8 mouse cellular contexts compared by ENCODE assay signal in the genomic region with DNA sequence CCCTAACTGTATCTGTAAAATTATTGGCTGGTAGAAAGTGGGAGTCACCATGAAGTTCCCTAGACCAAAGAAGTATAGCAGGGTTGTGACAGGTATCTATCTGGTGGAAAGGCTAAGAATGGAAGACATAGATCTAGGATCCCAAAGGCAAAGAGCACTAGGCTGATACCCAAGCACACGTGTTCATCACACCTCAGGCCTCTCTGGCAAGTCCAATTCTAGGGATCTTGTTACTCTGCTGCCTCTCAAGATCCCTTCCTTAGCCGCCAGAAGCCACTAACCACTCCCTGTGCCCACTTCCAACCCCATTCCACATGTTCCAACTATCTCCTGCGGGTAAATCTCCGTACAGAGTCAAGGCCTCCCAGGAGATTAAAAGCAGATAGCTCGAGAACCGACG. TPM values are rescaled to one million over a fixed set of nuclear protein-coding genes. Genes with fewer than 3 reads are reported as not detected.
DNase-seq lines count a peak whose midpoint lies in the region; ATAC-seq lines count a peak whose summit lies in the region.

No protein-coding gene starts in this region.

- H3K27ac ChIP-seq in intestine, embryonic 16.5 days (ENCODE audit: low read length), result peak overlapping the region; percentile 95; the same call in 1 of the 2 replicates

- peaks cover 15% of the 10 kb centered on the region for H3K36me3 ChIP-seq in intestine, embryonic 16.5 days (ENCODE audit: control insufficient read depth, insufficient read depth, low read length)

- DNase-seq in gastrocnemius, adult 18-20 months (ENCODE audit: low spot score), result peak; percentile 38
- DNase-seq in gastrocnemius, postnatal 4 days (ENCODE audit: low spot score in 2 of 2), result no peak
- DNase-seq in 3T3-L1 (ENCODE audit: low read depth, low spot score), result peak; percentile 60
- peak; percentile 30 for DNase-seq in c-Kit-negative CD71-positive TER-119-positive erythroid progenitor cells, embryonic 14.5 days (ENCODE audit: low read depth, low spot score)
- peak; percentile 42 for DNase-seq in skeletal muscle tissue, adult 2 months (ENCODE audit: low read depth, low spot score)
- no peak for DNase-seq in frontal cortex, postnatal 14 days (ENCODE audit: low spot score in 2 of 2)
- no peak for DNase-seq in gastrocnemius, adult 8-10 months (ENCODE audit: low spot score in 2 of 2)

- no peaks in the 10 kb centered on the region for H3K27me3 ChIP-seq in intestine, embryonic 16.5 days (replicated peaks; ENCODE audit: control insufficient read depth, insufficient read depth, low read length)

- H3K4me2 ChIP-seq in intestine, embryonic 16.5 days (ENCODE audit: low read depth, low read length), result peak overlapping the region; percentile 85

- H3K4me3 ChIP-seq in intestine, embryonic 16.5 days (ENCODE audit: low read length), result peak overlapping the region; percentile 78

- no peaks in the 10 kb centered on the region for H3K9me3 ChIP-seq in intestine, embryonic 16.5 days (ENCODE audit: control insufficient read depth, low read length)

- no peak for ATAC-seq in intestine, embryonic 16.5 days

- peak overlapping the region; percentile 86 for H3K9ac ChIP-seq in intestine, embryonic 16.5 days (ENCODE audit: low read depth, low read length)

- under 1% methylated on average over 7 of the region's 7 CpGs for WGBS in intestine, embryonic 16.5 days

- peaks cover 16% of the 10 kb centered on the region for H3K4me1 ChIP-seq in intestine, embryonic 16.5 days (ENCODE audit: control insufficient read depth, insufficient read depth, low read length)

RNA-seq across cellular contexts. Expression of gene Akap8, which starts 1.1 kb away (rescaled TPM):
- total RNA-seq in gastrocnemius, adult 18-20 months (2021), result 10 to 100 TPM; 32.0 to 37.5 TPM
- total RNA-seq in gastrocnemius, postnatal 4 days (2021), result 10 to 100 TPM; 50.8 to 75.1 TPM
- polyA plus RNA-seq in intestine, embryonic 16.5 days (2015; fragmentation: Nextera tagmentation; extraction: Ambion mirVana), result 75.0 and 75.7 TPM in 2 replicates
- total RNA-seq in gastrocnemius, adult 8-10 months (2022), result 10 to 100 TPM; 27.5 to 36.4 (median 34.5) TPM

RNA-seq across cellular contexts. Expression of gene Akap8l, which starts 30.5 kb away (rescaled TPM):
- 10 to 100 TPM; 29.2 to 30.6 TPM for total RNA-seq in gastrocnemius, adult 18-20 months (2021)
- total RNA-seq in gastrocnemius, postnatal 4 days (2021), result 10 to 100 TPM; 36.7 to 50.5 TPM
- 66.3 and 73.0 TPM in 2 replicates for polyA plus RNA-seq in intestine, embryonic 16.5 days (2015; fragmentation: Nextera tagmentation; extraction: Ambion mirVana)
- total RNA-seq in gastrocnemius, adult 8-10 months (2022), result 10 to 100 TPM; 29.4 to 41.8 (median 37.5) TPM

RNA-seq across cellular contexts. Expression of gene Brd4, which starts 35.4 kb away (rescaled TPM):
- total RNA-seq in gastrocnemius, adult 18-20 months (2021), result 10 to 100 TPM; 41.0 to 47.3 TPM
- total RNA-seq in gastrocnemius, postnatal 4 days (2021), result 10 to 100 TPM; 86.5 to 98.4 TPM
- 35.1 and 56.8 TPM in 2 replicates for polyA plus RNA-seq in intestine, embryonic 16.5 days (2015; fragmentation: Nextera tagmentation; extraction: Ambion mirVana)
- total RNA-seq in gastrocnemius, adult 8-10 months (2022), result 10 to 100 TPM; 38.2 to 40.8 (median 39.0) TPM

Comparison
In these comparisons a context has a peak if more than half of its experiments do, and no peak if none do; other contexts are left out.
1. DNase-seq: peak in gastrocnemius, adult 18-20 months (single experiment), 3T3-L1 (single experiment), c-Kit-negative CD71-positive TER-119-positive erythroid progenitor cells, embryonic 14.5 days (single experiment) and skeletal muscle tissue, adult 2 months (single experiment); none in gastrocnemius, postnatal 4 days (0 of 2), frontal cortex, postnatal 14 days (0 of 2) and gastrocnemius, adult 8-10 months (0 of 2).